ENCODE assay signal across 9 mouse cellular contexts in the genomic region with DNA sequence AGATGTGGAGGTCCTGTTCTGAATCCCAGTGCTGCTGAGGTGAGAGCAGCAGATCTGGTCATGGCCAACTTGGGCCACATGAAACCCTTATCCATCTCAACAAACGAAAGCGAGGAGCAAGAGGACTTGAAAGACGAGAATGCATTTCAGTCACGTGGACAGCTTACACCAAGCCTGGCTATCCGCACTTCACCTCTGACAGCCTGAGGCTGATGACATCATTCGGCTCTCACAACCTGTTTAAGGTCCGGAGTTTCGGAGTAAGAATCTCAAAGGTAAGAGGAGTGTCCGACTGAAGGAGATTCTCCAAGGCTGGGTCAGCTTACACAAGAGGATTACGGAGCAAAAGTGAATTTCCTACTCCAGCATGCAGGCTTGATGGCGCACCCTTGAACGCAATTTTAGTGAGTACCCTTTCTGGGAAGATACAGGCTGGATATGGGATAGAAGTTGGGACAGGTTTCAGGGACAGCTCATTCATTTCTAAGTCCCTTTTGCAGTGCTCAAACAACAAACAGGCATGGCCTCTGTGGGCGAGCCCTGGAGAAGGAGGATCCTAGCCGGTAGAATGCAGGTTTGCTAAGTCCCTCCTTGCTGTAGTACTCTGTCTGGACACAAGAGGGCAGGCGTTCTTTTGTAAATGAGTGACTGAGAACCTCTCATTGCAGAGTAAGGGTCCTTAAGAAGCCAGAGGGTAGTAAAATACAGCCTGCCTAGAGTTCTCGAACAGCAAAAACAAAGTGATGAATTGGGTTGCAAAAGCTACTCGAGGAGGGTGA. TPM values are rescaled to one million over a fixed set of nuclear protein-coding genes. Genes with fewer than 3 reads are reported as not detected.
A peak's percentile ranks its signal among the peaks of the same experiment; 100 is the strongest.
DNase-seq lines count a peak whose midpoint lies in the region; ATAC-seq and TF ChIP-seq lines count a peak whose summit lies in the region.
"Had no signal": no experiment of that assay in that cellular context is flagged by ENCODE, and none has a peak within 500 bp of the region (broad histone marks: within the 10 kb centered on the region; RNA-seq: fewer than 3 reads in every experiment).

No protein-coding gene starts in this region.

- no peak overlapping the region for H3K4me3 ChIP-seq in bone marrow, adult 2 months (replicated peaks; ENCODE audit: control insufficient read depth, low read depth, low read length)
- peak overlapping the region; percentile 11; the same call in 1 of the 2 replicates for H3K4me3 ChIP-seq in heart, embryonic 11.5 days (ENCODE audit: low read depth, low read length)
- H3K4me3 ChIP-seq in kidney, embryonic 15.5 days (replicated peaks): no peak overlapping the region
- H3K4me3 ChIP-seq in liver, adult 2 months (ENCODE audit: insufficient read depth, low read depth, low read length): no peak overlapping the region
- H3K4me3 ChIP-seq in neural tube, embryonic 14.5 days (ENCODE audit: low read depth, low read length): no peak overlapping the region
- H3K4me3 ChIP-seq in testis, adult 2 months (ENCODE audit: control insufficient read depth, low read depth, low read length): no peak overlapping the region
- H3K4me3 ChIP-seq: erythroblast, embryonic 14.5 days had no signal

- H3K79me2 ChIP-seq in liver, adult 2 months (ENCODE audit: control insufficient read depth, insufficient read depth, low read length): no peaks in the 10 kb centered on the region

- ATAC-seq in erythroblast, adult 5-6 weeks (replicated peaks; ENCODE audit: low FRiP score, poor library complexity, severe bottlenecking): peak; percentile 82
- ATAC-seq in heart, embryonic 11.5 days (replicated peaks; ENCODE audit: insufficient number of reproducible peaks, low FRiP score, low TSS enrichment): 0 out of 2 replicates have a peak, but pooled peaks have one; percentile 22
- peak; percentile 69 for ATAC-seq in kidney, embryonic 15.5 days (replicated peaks; ENCODE audit: low FRiP score)
- peak; percentile 51; the same call in 1 of the 2 replicates for ATAC-seq in neural tube, embryonic 14.5 days (ENCODE audit: low read depth)

- H3K9ac ChIP-seq in heart, embryonic 11.5 days (ENCODE audit: low read depth, low read length): no peak overlapping the region
- H3K9ac ChIP-seq in kidney, embryonic 15.5 days: no peak overlapping the region
- H3K9ac ChIP-seq in liver, adult 2 months (ENCODE audit: low read depth, low read length): no peak overlapping the region
- H3K9ac ChIP-seq in neural tube, embryonic 14.5 days (replicated peaks; ENCODE audit: low read depth, low read length): no peak overlapping the region

- TF ChIP-seq CTCF in bone marrow, adult 2 months (IDR thresholded peaks at IDR 0.05; ENCODE audit: control insufficient read depth, insufficient read depth, low read length): peak; percentile 57; the same call in 1 of the 2 replicates
- TF ChIP-seq CTCF in liver, adult 2 months (IDR thresholded peaks at IDR 0.05; ENCODE audit: low read depth, low read length): peak; percentile 75
- TF ChIP-seq CTCF in testis, adult 2 months (IDR thresholded peaks at IDR 0.05; ENCODE audit: control insufficient read depth, insufficient read depth, insufficient replicate concordance, low read depth, low read length): peak; percentile 62; the same call in 1 of the 2 replicates

- DNase-seq in CD4-positive, CD25-positive, alpha-beta regulatory T cell, adult 2 months (ENCODE audit: low read depth, low spot score): peak; percentile 86
- peak; percentile 58 for DNase-seq in liver, adult 2 months (ENCODE audit: extremely low read depth, low read depth, low spot score)

- H3K27me3 ChIP-seq in heart, embryonic 11.5 days (ENCODE audit: control insufficient read depth, insufficient read depth, low read length): no peaks in the 10 kb centered on the region
- H3K27me3 ChIP-seq in kidney, embryonic 15.5 days: no peaks in the 10 kb centered on the region
- H3K27me3 ChIP-seq in liver, adult 2 months (ENCODE audit: control insufficient read depth, insufficient read depth, low read length): no peaks in the 10 kb centered on the region
- H3K27me3 ChIP-seq in neural tube, embryonic 14.5 days (ENCODE audit: control insufficient read depth, insufficient read depth, low read length): no peaks in the 10 kb centered on the region
- no peaks in the 10 kb centered on the region for H3K27me3 ChIP-seq in testis, adult 2 months (ENCODE audit: control insufficient read depth, insufficient read depth, low read length)

- no peaks in the 10 kb centered on the region for H3K36me3 ChIP-seq in heart, embryonic 11.5 days (ENCODE audit: control insufficient read depth, insufficient read depth, low read length)
- H3K36me3 ChIP-seq in kidney, embryonic 15.5 days: no peaks in the 10 kb centered on the region
- H3K36me3 ChIP-seq in liver, adult 2 months (ENCODE audit: control insufficient read depth, insufficient read depth, low read length): no peaks in the 10 kb centered on the region
- no peaks in the 10 kb centered on the region for H3K36me3 ChIP-seq in neural tube, embryonic 14.5 days (ENCODE audit: control insufficient read depth, insufficient read depth, low read length)
- H3K36me3 ChIP-seq in testis, adult 2 months (ENCODE audit: control insufficient read depth, insufficient read depth, low read length): no peaks in the 10 kb centered on the region

- peak overlapping the region; percentile 58 for H3K4me2 ChIP-seq in heart, embryonic 11.5 days
- H3K4me2 ChIP-seq in kidney, embryonic 15.5 days: peak overlapping the region; percentile 44
- H3K4me2 ChIP-seq in neural tube, embryonic 14.5 days (ENCODE audit: low read depth, low read length): no peak overlapping the region

- 53% methylated on average over 17 of the region's 17 CpGs for whole genome bisulfite sequencing in bone marrow, adult 2 months
- 37% methylated on average over 17 of the region's 17 CpGs for WGBS in heart, embryonic 11.5 days (ENCODE audit: insufficient replicate concordance)
- 43% methylated on average over 17 of the region's 17 CpGs for WGBS in kidney, embryonic 15.5 days
- 61% methylated on average over 17 of the region's 17 CpGs for WGBS in liver, adult 2 months
- WGBS in neural tube, embryonic 14.5 days: 55% methylated on average over 17 of the region's 17 CpGs

- no peak overlapping the region for H3K27ac ChIP-seq in bone marrow, adult 2 months (ENCODE audit: control insufficient read depth, insufficient read depth, low read depth, low read length, poor library complexity)
- H3K27ac ChIP-seq in heart, embryonic 11.5 days (ENCODE audit: low read depth, low read length): no peak overlapping the region
- H3K27ac ChIP-seq in kidney, embryonic 15.5 days: no peak overlapping the region
- no peak overlapping the region for H3K27ac ChIP-seq in liver, adult 2 months (replicated peaks; ENCODE audit: insufficient read depth, low read depth, low read length)
- H3K27ac ChIP-seq in neural tube, embryonic 14.5 days (ENCODE audit: low read depth, low read length): no peak overlapping the region
- no peak overlapping the region for H3K27ac ChIP-seq in testis, adult 2 months (ENCODE audit: control insufficient read depth, insufficient read depth, low read depth, low read length)

- TF ChIP-seq POLR2A in bone marrow, adult 2 months (IDR thresholded peaks at IDR 0.05; ENCODE audit: borderline replicate concordance, control insufficient read depth, low read depth, low read length): no peak
- TF ChIP-seq POLR2A in liver, adult 2 months (IDR thresholded peaks at IDR 0.05; ENCODE audit: extremely low read depth, insufficient read depth, low read length): no peak
- no peak for TF ChIP-seq POLR2A in testis, adult 2 months (IDR thresholded peaks at IDR 0.05; ENCODE audit: control insufficient read depth, low read depth, low read length)

- H3K4me1 ChIP-seq in bone marrow, adult 2 months (ENCODE audit: control insufficient read depth, insufficient read depth, low read length): no peaks in the 10 kb centered on the region
- no peaks in the 10 kb centered on the region for H3K4me1 ChIP-seq in heart, embryonic 11.5 days (ENCODE audit: control insufficient read depth, insufficient read depth, low read length)
- H3K4me1 ChIP-seq in kidney, embryonic 15.5 days: no peaks in the 10 kb centered on the region
- no peaks in the 10 kb centered on the region for H3K4me1 ChIP-seq in liver, adult 2 months (ENCODE audit: control insufficient read depth, insufficient read depth, low read length)
- H3K4me1 ChIP-seq in neural tube, embryonic 14.5 days (ENCODE audit: control insufficient read depth, insufficient read depth, low read length): no peaks in the 10 kb centered on the region
- no peaks in the 10 kb centered on the region for H3K4me1 ChIP-seq in testis, adult 2 months (ENCODE audit: control insufficient read depth, insufficient read depth, low read length)

- H3K9me3 ChIP-seq in heart, embryonic 11.5 days (replicated peaks; ENCODE audit: control insufficient read depth, low read length): no peaks in the 10 kb centered on the region
- H3K9me3 ChIP-seq in kidney, embryonic 15.5 days (replicated peaks): no peaks in the 10 kb centered on the region
- H3K9me3 ChIP-seq in neural tube, embryonic 14.5 days (ENCODE audit: control insufficient read depth, low read length): no peaks in the 10 kb centered on the region

RNA-seq across cellular contexts. Expression of a gene that starts 41.2 kb away (rescaled TPM):
- 21.1 and 70.1 TPM in 2 replicates for polyA plus RNA-seq in bone marrow, adult 2 months (2011; ENCODE audit: insufficient read depth, insufficient read length, low replicate concordance, missing spikeins)
- total RNA-seq in erythroblast, adult 5-6 weeks (2015; ENCODE audit: low replicate concordance): 44.2 and 65.4 TPM in 2 replicates
- 49.7 and 54.4 TPM in 2 replicates for total RNA-seq in erythroblast, adult 5-6 weeks (2017; ENCODE audit: low replicate concordance)
- polyA plus RNA-seq in heart, embryonic 11.5 days (2014; fragmentation: Nextera tagmentation; extraction: Ambion mirVana): 5.3 and 5.4 TPM in 2 replicates
- 4.8 and 5.2 TPM in 2 replicates for polyA plus RNA-seq in kidney, embryonic 15.5 days (2015; fragmentation: Nextera tagmentation; extraction: Ambion mirVana)
- 30.5 and 53.5 TPM in 2 replicates for total RNA-seq in liver, adult 2 months (2014; rRNA removed)
- polyA plus RNA-seq in liver, adult 2 months (2012; rRNA removed): 27.5 and 31.4 TPM in 2 replicates
- 0.30 and 0.52 TPM in 2 replicates for polyA plus RNA-seq in neural tube, embryonic 14.5 days (2014; fragmentation: Nextera tagmentation; extraction: Ambion mirVana)
- polyA plus RNA-seq in testis, adult 2 months (2012; rRNA removed): 47.4 and 53.7 TPM in 2 replicates

Comparison
In these comparisons a context has a peak if more than half of its experiments do, and no peak if none do; other contexts are left out.
1. ATAC-seq: peak in every context shown above with its lines; median percentile 82 in erythroblast, adult 5-6 weeks; 69 in kidney, embryonic 15.5 days; 51 in neural tube, embryonic 14.5 days; 22 in heart, embryonic 11.5 days.